Mouse (Mus musculus) C2C12 (cell line): ENCODE measurements at regions not wholly inside any gene's neighbourhood (a gene's known extent, or its start where the extent isn't known, plus 50 kb on each side); places are given as distances from the start of the nearest gene placed in this dataset.

Source experiments
- H3K27me3 ChIP-seq: one replicate; pipeline ENCODE4 v1.6.1; 2011; ENCODE audit not compliant: control insufficient read depth, insufficient read depth, insufficient read length
- H3K36me3 ChIP-seq: one replicate; pipeline ENCODE4 v1.6.1; 2011; ENCODE audit not compliant: control insufficient read depth, insufficient read depth
- H3K4me3 ChIP-seq: one replicate; pipeline ENCODE4 v1.5.1; 2011; ENCODE audit warnings: mild to moderate bottlenecking, control low read depth; ENCODE audit not compliant: poor library complexity, insufficient read depth, severe bottlenecking
- H3K79me2 ChIP-seq: one replicate; pipeline ENCODE4 v1.6.1; 2011; ENCODE audit not compliant: control insufficient read depth, insufficient read depth
- H3K79me3 ChIP-seq: one replicate; pipeline ENCODE4 v1.6.1; 2011; ENCODE audit warnings: low read depth, control low read depth
- H3ac ChIP-seq: one replicate; pipeline ENCODE3; 2011; ENCODE audit warnings: low read depth; ENCODE audit not compliant: control insufficient read depth, insufficient read length
- CEBPB ChIP-seq: IDR thresholded peaks from one replicate; pipeline ENCODE4 v1.6.1; 2011; ENCODE audit warnings: low read depth, mild to moderate bottlenecking, control low read depth, moderate library complexity
- CTCF ChIP-seq: IDR thresholded peaks from one replicate; pipeline ENCODE4 v1.5.1; 2011; ENCODE audit not compliant: control insufficient read depth, insufficient read depth, insufficient read length
- FOSL1 ChIP-seq: IDR thresholded peaks from one replicate; pipeline ENCODE4 v1.8.0; 2011; ENCODE audit warnings: mild to moderate bottlenecking, low read length; ENCODE audit not compliant: poor library complexity, insufficient read depth, severe bottlenecking
- MAX ChIP-seq: IDR thresholded peaks from one replicate; pipeline ENCODE4 v1.6.1; 2011; ENCODE audit warnings: mild to moderate bottlenecking, control low read depth
- MYOD1 ChIP-seq: IDR thresholded peaks from one replicate; pipeline ENCODE4 v1.6.1; 2011; ENCODE audit warnings: low read depth; ENCODE audit not compliant: control insufficient read depth, insufficient read length
- MYOG ChIP-seq: IDR thresholded peaks from one replicate; pipeline ENCODE4 v1.6.1; 2011; ENCODE audit not compliant: control insufficient read depth, insufficient read length; ENCODE audit errors: extremely low read depth
- USF1 ChIP-seq: IDR thresholded peaks from one replicate; pipeline ENCODE4 v1.6.1; 2011; ENCODE audit warnings: low read depth, mild to moderate bottlenecking, control low read depth, moderate library complexity

DNA sequence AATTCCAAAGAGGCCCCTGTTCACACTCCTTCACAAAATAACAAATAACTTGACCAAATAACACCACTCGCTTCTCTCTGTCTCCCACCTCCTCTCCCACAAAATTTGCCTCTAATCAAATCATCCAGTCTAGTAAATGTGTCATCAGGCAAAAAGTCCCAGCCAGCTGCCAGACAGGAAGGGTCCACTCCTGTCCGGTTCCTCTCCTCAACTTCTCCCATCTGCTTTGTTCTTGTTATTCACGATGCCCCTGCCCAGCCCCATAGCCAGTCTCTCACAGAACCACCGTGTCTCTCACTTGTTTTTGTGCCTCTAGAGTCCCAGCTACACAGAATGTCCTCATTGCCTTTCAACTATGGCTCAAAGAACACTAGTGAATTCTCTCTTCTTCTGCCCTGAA is 53.8 kb downstream of the Ch25h start:
- H3K27me3 ChIP-seq: no peaks in the 10 kb centered on the region
- H3K79me2 ChIP-seq: no peaks in the 10 kb centered on the region
- H3ac ChIP-seq: no peak overlapping the region
- H3K79me3 ChIP-seq: no peaks in the 10 kb centered on the region
- no peaks in the 10 kb centered on the region for H3K36me3 ChIP-seq
- no peak for TF ChIP-seq MYOG
- H3K4me3 ChIP-seq: no peak overlapping the region

- TF ChIP-seq CEBPB: no peak
- no peak for TF ChIP-seq USF1
- TF ChIP-seq FOSL1: no peak
- no peak for TF ChIP-seq MYOG
- TF ChIP-seq MAX: no peak
- TF ChIP-seq CTCF: no peak
- no peak for TF ChIP-seq MYOD1
- H3ac ChIP-seq: no peak overlapping the region
- no peaks in the 10 kb centered on the region for H3K36me3 ChIP-seq
- H3K79me3 ChIP-seq: no peaks in the 10 kb centered on the region
- no peaks in the 10 kb centered on the region for H3K27me3 ChIP-seq
- no peaks in the 10 kb centered on the region for H3K79me2 ChIP-seq
- no peak overlapping the region for H3K4me3 ChIP-seq
Observed at GRCm38 (mm10) chr19:34420293-34420792, 54.6 kb downstream of the Ch25h start.

GRCm38 (mm10) chr19:34407176-34407575 is 67.8 kb downstream of the Ch25h start:
- no peak overlapping the region for H3ac ChIP-seq
- TF ChIP-seq CEBPB: no peak
- no peak for TF ChIP-seq CTCF
- no peak for TF ChIP-seq USF1
- TF ChIP-seq MAX: no peak
- TF ChIP-seq MYOG: no peak
- TF ChIP-seq FOSL1: no peak
- no peak for TF ChIP-seq MYOD1
- no peaks in the 10 kb centered on the region for H3K36me3 ChIP-seq
- no peaks in the 10 kb centered on the region for H3K79me2 ChIP-seq
- H3K27me3 ChIP-seq: no peaks in the 10 kb centered on the region
- no peak overlapping the region for H3K4me3 ChIP-seq
- no peaks in the 10 kb centered on the region for H3K79me3 ChIP-seq

- no peaks in the 10 kb centered on the region for H3K79me3 ChIP-seq
- TF ChIP-seq USF1 (no peak), MYOD1 (no peak), CEBPB (no peak), MAX (no peak), MYOG (no peak), FOSL1 (no peak), CTCF (no peak)
- no peak overlapping the region for H3ac ChIP-seq
- no peak overlapping the region for H3K4me3 ChIP-seq
- H3K27me3 ChIP-seq: no peaks in the 10 kb centered on the region
- no peaks in the 10 kb centered on the region for H3K79me2 ChIP-seq
- H3K36me3 ChIP-seq: no peaks in the 10 kb centered on the region
Observed at GRCm38 (mm10) chr19:34406710-34407109, 68.3 kb downstream of the Ch25h start.

GRCm38 (mm10) chr19:34396276-34396675 is 78.7 kb downstream of the Ch25h start:
- Histone ChIP-seq H3K79me3 (no peaks in the 10 kb centered on the region), H3K27me3 (no peaks in the 10 kb centered on the region), H3K36me3 (no peaks in the 10 kb centered on the region), H3ac (no peak overlapping the region), H3K4me3 (no peak overlapping the region), H3K79me2 (no peaks in the 10 kb centered on the region)
- TF ChIP-seq MYOG (no peak), USF1 (no peak), CTCF (no peak), MAX (no peak), MYOD1 (no peak), FOSL1 (no peak), CEBPB (no peak)

DNA sequence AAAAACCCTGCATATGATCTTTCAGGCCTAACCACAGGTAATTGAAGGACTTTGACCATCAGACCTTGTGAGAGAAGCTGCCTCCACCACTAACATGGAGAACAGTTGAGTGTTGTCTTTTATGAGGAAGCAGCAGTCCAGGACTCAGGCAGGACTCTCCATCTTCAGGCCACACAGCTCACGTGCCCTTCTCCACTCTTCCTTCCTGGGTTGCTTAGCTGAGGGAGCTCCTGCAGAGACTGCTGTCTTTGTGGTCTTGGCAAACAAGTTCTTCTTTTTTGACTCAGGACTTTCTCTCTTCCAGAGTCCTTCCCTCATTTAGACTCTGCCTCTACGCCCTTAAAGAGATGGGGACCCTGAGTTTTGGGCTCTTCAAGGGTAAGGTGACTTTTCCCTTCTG is 85.0 kb downstream of the Ch25h start:
- Histone ChIP-seq H3ac (no peak overlapping the region), H3K36me3 (no peaks in the 10 kb centered on the region), H3K27me3 (no peaks in the 10 kb centered on the region), H3K79me3 (no peaks in the 10 kb centered on the region), H3K79me2 (no peaks in the 10 kb centered on the region), H3K4me3 (no peak overlapping the region)
- TF ChIP-seq MYOG (no peak), MAX (no peak), FOSL1 (no peak), MYOD1 (no peak), CTCF (no peak), USF1 (no peak), CEBPB (no peak)
